Mouse (Mus musculus): ENCODE results near the gene Tmem94. TPM values are rescaled to one million over a fixed set of nuclear protein-coding genes. Genes with fewer than 3 reads are reported as not detected.

The Tmem94 gene
- total RNA-seq, 1 experiment from 2014 or later = 114 TPM

- DNase-seq = no peak
Measured at GRCm38 (mm10) chr11:115808696-115809310, 43.6 kb downstream of the Tmem94 start.

DNA sequence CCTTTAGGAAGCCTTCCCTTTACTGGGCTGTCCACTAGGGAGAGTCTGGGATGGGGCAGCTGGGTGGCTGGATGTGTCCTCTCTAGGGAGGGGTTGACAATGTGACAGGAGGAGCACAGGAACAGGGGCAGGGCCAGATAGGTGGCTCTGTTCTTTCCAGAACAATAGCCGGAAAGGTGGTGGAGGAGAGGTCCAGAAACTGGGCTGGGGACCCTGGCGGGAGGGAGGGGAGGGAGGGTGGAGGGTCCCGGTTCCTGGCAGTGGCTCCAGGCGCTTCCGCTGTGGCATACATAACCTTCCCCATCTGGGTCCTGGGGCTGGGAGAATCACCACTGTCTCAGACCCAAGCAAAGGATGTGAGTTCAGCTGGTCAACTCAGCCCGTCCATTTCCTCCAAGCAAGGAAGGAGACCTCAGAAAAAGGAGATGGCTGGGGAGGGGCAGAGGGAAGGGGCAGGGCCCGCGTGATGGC lies 44.1 kb downstream of the Tmem94 start:
- no peak for DNase-seq

- DNase-seq = peak; percentile 83
Measured at GRCm38 (mm10) chr11:115810377-115810776, 45.1 kb downstream of the Tmem94 start.

GRCm38 (mm10) chr11:115811381-115812093 lies 46.3 kb downstream of the Tmem94 start:
- no peak for DNase-seq

- DNase-seq = peak; percentile 52
Measured at GRCm38 (mm10) chr11:115812095-115812494, 46.9 kb downstream of the Tmem94 start.

DNA sequence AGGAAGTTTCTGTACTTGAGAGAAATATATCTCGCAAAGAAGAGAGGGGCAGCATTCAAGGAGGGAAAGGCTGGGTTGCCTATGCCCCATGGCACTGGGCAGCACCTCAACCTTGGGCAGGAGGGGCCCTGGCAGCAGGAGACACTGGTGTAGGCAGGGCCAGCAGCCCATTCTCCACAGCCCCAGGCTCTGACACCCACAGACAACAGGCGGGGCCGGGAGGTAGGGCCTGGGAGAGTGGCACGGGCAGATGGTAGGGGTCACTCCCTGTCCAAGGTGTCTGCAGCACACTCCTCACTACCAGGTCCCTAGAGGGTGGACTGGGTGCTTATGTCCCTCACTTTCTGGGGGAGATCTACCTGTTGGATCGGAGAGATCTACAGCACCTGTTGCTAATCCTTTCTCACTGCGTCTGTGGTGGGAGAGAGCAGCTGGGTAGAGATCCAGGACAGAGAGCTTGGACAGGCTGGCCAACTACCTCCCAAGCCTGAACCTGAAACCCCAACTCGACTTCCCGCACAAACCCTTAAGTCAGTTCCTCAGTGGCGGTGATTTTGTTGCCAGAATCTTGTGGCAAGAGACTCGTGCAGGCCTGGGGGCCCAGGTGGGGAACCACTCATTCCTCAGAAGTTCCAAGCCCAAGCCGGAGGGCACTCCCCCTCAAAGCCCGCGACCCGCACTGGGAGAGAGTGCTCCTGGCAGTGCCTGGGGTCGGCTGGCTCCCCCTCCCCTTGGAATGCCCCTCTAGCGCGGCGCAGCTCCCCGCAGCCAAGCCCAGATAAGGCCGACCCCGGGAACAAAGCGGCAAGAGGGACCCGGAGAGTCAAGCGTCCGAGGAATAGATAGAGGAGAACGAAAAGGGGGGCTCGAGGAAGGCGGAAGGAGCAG lies 47.5 kb downstream of the Tmem94 start:
- peak; percentile 51 for DNase-seq

- DNase-seq = peak; percentile 99
Measured at GRCm38 (mm10) chr11:115813507-115814296, 48.5 kb downstream of the Tmem94 start, which contains the start of gene Caskin2. Gene Caskin2 (minus strand): TSS chr11:115813639.

DNA sequence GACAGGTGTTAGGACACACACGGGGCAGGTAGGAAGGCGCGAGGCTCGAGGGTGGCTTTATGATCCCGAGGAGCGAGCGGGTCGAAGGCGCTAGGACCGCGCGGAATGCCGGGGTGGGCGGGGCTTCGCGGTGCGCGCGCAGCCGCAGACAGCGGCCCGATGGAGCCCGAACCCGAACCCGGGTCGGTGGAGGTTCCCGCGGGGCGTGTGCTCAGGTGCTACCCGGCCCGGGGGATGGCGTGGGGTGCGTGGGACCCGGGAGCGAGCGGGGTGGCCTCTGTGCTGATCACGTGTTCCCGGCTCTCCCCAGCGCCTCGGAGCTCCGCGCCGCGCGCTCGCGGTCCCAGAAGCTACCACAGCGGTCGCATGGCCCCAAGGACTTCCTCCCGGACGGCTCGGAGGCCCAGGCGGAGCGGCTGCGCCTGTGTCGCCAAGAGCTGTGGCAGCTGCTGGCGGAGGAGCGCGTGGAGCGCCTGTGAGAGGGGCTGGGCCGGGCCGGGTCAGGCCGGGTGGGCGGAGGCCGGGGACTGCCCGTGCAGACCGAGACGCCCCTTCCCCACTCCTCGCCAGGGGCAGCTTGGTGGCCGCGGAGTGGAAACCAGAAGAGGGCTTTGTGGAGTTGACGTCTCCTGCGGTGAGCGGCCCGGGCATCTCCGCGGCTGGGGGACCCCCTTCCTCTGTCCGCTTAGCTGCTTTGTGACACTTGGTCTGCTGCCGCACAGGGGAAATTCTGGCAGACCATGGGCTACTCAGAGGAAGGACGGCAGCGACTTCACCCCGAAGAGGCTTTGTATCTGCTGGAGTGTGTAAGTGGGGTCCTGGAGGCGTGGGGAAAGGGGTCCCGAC lies 49.6 kb downstream of the Tmem94 start, which contains the start of gene Tsen54:
Tsen54 (plus strand) TSS at position 120 of the 846 bp plus-strand sequence.
- peak; percentile 92 for DNase-seq

DNA sequence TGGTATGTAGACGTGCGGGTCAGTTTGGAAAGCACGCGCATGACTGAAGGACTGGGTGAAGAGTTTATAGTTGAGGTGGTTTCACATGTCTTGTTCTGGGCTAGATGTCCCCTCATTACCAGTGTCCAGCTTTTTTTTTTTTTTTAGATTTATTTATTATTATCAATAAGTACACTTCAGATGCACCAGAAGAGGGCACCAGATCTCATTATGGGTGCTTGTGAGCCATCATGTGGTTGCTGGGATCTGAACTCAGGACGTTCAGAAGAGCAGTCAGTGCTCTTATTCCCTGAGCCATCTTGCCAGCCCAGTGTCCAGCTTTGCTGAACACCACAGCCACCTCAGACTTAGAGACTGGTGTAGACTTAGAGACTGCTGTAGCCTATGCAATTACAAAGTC lies 52.1 kb downstream of the Tmem94 start:
- DNase-seq = no peak

DNA sequence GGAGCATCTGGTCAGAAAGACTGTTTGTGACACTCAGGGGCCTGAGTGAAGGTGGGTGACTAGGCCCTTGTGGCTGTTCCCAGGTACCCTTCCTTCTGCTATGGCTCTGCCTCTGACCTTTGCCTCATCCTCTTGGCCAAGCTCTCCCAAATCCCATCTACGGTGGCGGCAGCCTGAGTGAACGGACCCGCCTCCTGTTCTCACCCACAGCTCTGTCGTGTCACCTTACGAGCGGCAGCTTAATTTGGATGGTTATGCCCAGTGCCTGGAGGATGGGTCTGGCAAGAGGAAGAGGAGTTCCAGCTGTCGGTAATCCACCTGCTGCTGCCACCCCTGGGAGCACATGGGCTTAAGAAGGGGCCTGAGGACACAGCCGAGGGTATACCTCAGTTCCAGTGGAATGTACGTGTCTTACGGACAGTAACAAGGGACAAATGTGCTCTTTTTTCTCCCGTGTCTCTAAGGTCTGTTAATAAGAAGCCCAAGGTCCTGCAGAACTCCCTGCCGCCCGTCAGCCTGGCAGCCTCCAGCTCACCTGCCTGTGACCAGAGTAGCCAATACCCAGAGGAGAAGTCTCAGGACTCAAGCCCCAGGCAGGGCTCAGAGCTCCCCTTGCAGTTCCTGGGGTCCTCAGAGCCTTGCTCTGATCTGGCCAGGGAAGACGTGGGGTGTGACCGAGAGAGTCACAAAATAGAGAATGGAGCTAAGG lies 54.8 kb downstream of the Tmem94 start:
- no peak for DNase-seq

- no peak for DNase-seq
Measured at GRCm38 (mm10) chr11:115821001-115821400, 55.8 kb downstream of the Tmem94 start.

DNA sequence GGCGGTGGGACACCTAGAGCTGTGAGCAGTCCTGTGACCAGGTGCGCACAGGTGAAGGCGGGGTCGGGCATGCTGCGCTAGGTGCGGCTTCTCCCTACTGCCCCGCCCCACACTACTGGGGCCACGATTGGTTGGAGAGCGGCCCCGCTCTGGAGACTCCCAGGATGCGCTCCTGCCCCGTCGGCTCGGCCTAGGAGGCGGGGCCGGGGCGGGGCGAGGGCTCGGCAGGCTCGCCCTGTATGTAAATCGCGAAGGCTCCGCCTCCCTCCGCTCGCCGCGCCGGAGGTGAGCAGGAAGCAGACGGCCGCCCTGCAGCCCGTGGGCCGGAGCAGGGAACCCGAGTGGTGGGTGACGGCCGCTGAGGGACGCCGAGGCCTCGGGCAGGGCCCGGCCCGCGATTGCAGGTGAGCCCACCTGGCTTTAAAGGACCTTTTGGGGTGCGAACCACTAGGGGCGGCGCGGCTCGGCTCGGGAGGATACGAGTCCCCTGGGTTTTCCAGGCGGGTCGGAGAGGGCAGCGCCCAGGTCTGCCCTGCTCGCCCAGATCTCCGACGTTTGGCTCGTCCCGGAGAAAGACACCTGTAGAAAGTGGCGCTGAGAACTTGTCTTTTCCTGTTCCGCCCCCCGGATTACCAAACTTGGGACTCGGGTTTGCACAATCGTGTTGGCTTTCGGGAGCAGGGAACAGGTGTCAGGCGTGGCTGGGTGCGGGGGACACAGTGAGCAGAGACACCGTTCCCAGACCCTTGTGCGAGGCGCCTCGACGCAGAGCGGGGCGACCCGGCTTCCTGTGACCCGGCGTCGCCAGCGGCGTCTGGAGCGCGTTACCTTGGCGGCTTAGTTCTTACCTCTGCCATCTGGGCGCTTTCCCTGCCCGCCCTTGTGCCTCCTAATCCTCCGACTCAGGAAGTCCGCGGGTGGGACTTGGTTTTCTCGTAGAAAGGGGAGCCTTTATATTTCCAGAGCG lies 58.8 kb downstream of the Tmem94 start, which contains the start of gene Llgl2:
Llgl2 (plus strand) TSS at position 276 of the 967 bp plus-strand sequence.
- DNase-seq = peak; percentile 93

- DNase-seq = no peak
Measured at GRCm38 (mm10) chr11:115824813-115825212, 59.6 kb downstream of the Tmem94 start.

- no peak for DNase-seq
Measured at GRCm38 (mm10) chr11:115826487-115826886, 61.3 kb downstream of the Tmem94 start.

DNA sequence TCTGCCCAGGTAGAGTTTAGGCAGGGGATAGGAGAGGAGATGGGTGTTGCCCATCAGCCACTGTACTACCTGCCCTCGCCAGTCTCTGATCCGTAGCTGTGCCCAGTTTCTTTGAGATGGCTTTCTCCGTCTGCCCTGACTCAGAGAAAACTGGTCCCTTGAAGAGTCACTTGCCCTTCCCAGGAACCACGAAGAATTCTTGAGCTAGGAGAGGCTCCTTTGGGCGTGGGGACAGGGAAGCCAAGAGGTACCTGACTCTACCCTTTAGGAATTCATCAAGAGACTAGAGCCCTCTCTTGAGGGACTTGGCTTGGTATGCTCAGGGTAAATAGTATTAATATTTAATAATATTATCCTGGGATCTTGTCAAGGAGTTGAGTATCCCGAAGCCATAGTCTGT lies 62.4 kb downstream of the Tmem94 start:
- DNase-seq = no peak

DNA sequence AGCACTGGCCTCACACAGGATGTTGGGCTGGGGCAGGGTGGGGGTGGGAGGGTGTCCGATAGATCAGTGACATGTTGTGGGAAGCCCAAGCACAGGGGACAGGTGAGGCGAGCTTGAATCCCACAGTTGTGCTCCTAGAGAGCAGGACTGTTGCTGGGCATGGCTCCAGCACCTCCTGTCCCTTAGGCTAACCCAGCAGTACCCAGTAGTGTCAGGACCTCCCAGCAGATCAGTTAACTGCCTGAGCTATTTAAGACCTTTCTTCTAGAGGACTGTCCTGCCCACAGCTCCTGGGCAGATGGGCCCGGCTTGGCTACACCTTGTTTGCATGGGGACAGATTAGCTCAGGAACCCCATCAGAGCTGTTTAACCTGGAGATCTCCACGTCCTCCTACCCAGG lies 63.8 kb downstream of the Tmem94 start:
- DNase-seq = no peak

DNA sequence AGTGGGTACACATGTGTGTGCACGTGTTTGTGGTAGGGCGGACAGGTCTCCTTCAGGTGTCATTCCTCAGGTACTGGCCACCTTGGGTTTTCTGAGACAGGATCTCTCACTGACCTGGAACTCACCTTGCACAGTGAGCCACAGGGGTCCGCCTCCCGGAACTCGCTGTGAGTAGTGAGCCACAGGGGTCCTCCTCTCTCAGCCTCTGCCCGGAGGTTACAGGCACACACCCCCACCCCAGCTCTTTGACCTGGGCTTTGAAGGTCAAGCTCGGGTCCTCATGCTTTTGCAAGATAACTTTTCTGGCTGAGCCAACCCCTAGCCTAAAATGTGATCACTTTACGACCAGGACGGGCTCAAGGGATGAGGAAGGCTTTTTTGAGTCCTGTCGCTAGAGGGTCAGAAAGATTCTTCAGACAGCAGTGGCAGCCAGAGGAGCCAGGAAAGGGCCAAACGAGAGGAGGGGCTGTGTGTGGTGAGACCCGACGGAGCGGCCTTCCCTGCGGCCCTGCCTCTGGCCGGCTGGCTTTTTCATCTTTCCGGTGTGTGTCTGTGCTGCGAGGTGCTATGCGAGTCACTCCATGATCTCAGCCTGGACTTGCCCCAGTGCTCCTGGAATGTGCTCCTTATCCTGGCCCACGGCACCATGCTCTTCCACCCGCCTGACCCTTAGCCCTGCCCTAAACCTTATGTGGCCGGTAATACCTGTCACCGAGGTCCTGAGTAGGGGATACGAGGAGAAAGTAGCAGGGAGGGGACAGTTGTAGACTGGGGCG lies 65.5 kb downstream of the Tmem94 start:
- no peak for DNase-seq

DNA sequence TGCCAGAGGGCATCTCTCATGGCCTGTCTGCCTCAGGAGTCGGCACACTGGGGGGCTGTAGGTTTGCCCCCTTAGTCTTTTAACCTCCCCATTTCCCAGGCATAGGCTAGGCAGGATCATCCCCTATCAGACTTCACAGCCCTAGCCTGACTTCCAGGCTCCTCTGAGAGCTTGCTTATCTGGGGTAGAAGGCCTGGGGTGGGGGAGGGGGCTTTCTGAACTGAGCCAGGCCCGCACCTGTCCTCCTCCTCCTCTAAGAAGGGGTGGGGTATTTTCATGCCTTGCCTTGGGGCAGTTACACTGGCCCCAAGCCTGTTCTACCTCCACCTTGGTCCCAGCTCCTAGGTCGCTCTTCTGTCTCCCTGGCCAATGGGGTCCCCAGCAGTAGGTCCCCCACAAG lies 66.3 kb downstream of the Tmem94 start:
- no peak for DNase-seq

All from adrenal gland, postnatal 25 days (tissue).